Mouse (Mus musculus) telencephalon, adult 2 months (tissue): ENCODE measurements around the gene Lamb1.

Source experiments
- DNase-seq: peaks from one replicate; pipeline ENCODE4 v3.0.0-alpha.2; 2011; ENCODE audit warnings: low read depth, low spot score

Lamb1 gene

DNA sequence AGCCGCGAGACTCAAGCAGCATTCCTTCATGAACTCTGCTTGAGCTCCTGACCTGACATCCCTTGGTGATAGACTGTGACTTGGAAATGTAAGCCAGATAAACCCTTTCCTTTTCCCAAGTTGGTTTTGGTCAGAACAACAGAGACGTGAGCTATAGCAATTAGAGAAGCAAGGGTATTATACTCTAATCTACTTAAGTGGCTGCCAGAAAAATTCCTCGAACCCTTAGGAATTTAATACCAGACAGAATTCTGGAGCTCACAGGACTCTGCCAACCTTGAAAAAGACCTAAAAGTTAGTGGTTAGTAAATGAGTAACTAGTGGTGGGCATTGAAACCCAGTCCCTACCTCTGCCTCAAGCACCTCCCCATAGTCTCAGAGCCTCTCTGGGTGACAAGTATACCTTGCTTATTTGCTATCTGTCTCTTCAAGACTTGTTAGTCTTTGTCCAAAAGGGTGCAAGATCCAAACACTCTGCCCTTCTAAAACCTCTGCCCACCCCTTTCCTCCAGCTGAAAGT lies 18.6 kb downstream of the Lamb1 start:
- no peak for DNase-seq

DNA sequence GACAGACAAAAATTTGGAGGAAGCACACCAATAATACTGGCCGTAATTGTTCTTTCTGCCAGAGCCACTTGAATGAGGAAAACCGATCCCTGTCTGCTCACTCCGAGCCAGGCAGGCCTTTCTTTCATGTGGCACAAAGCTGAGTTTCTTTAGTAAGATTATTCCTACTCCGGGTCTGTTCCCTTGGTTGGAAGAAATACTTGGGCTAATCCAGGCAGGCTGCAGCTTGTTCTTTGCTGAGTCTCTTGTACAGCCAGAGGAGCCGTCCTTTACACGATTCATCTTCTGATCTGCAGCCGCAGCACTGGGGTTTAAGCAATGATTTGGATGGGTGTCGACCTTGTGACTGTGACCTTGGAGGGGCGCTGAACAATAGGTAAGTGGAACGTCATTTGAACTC lies 24.0 kb downstream of the Lamb1 start:
- DNase-seq = no peak

- DNase-seq = no peak
Measured at GRCm38 (mm10) chr12:31290951-31291350, 25.9 kb downstream of the Lamb1 start.

DNA sequence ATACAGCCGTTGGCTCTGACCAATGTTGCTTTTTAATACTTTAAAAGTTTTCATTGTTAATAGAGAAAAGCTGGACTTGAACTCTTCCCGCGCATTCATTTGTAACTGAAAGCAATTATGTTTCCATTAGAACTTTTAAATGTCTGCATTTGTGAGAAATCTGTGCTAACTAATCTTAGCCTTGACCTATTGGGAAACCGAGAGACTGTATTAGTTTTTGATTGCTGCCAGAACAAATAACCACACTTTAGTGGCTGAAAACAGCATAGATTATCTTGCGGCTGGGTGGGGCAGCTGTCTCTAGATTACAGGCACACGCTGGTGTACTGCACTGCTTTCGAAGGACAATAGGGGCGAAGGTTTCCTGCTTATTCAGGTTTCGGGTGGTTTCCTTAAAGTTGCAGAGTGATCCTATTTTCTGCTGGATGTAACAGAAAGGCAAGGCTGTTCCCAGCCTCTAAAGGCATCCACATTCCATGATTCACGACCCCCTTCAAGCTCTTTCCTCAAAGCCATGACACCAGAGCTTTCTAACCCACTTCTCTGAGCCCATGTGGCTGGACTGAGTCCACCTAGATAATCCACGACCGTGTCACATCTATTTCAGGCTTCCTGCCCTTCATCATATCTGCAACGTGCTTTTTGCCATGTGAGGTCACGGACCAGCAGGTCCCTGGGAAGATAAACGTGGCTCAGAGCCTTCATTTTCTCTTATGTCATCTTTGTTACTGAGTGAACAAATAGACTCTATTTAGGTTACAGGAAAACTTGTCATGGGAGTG lies 28.5 kb downstream of the Lamb1 start:
- no peak for DNase-seq

- no peak for DNase-seq
Measured at GRCm38 (mm10) chr12:31294526-31294925, 29.5 kb downstream of the Lamb1 start.

DNA sequence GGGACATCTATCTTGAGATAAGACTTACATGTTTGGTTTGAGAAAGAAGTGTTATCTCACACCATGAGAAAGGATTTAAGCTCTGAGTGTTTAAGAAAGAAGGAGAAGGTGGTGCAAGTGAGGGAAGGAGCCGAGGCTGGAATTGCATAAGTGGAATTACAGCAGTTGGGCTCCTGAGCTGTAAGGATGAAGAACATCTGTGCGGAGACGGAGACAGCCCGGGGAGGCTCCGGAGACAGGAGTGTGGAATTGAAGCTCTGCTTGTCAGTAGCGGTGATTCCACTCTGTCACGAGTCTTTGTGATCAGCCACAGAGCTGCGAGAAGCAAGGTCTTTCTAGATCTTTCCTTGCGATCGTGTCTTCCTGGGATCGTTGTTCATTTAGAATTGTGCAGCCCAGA lies 30.0 kb downstream of the Lamb1 start:
- no peak for DNase-seq

DNA sequence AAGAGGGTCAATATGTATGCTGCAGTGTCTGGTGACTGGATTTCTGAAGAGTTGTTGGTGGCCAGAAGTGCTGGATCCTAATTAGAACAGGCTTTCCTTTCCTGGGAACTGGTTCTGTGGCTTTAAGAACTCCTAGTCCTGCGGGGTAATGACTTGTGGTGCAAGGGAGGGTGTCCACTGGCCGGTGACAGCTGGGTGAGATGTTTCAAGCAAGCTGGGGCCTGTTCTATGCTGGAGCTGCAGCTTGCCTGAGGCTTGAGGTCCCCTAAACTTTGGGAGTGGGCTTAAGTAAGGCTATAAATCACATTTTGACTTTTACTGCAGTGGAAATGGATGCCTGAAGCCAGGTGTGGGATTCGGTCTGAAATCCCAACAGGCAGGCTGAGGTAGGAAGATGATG lies 30.5 kb downstream of the Lamb1 start:
- no peak for DNase-seq

GRCm38 (mm10) chr12:31296097-31296496 lies 31.1 kb downstream of the Lamb1 start:
- DNase-seq = no peak

GRCm38 (mm10) chr12:31298122-31298521 lies 33.1 kb downstream of the Lamb1 start:
- no peak for DNase-seq

DNA sequence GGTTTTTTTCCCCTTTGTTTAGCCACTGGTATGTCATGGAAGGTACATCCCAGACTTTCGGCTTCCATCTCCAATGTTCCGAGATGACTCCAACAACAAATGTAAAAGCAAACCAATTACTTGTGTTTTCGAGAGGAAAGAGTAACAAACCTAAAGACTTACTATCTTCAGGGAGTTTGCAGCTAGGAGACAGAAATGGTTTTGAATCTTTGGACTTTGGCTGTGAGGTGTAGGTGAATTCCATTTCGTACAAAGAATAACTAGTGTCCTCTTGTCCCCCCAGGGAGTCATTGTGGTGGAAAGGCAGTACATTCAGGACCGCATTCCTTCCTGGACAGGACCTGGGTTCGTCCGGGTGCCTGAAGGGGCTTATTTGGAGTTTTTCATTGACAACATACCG lies 33.5 kb downstream of the Lamb1 start:
- no peak for DNase-seq

DNA sequence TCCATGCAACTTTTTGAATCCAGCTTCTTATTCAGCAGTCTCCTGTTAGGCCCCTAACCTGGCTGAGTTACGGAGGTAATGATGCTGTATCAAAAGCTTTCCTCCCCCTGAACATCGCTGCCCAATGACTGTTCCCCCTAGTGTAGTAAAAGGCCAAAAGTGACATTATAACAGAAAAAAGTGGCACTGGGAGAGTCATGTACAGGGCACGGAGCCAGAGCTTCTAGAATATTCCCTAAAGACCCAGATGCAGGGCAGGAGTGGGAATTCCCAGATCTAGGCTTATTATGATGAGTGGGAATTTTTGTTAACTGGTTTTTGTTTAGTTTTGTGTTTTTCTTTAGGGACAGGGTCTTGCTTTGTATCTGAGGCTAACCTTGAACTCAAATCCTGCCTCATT lies 34.1 kb downstream of the Lamb1 start:
- DNase-seq = no peak

DNA sequence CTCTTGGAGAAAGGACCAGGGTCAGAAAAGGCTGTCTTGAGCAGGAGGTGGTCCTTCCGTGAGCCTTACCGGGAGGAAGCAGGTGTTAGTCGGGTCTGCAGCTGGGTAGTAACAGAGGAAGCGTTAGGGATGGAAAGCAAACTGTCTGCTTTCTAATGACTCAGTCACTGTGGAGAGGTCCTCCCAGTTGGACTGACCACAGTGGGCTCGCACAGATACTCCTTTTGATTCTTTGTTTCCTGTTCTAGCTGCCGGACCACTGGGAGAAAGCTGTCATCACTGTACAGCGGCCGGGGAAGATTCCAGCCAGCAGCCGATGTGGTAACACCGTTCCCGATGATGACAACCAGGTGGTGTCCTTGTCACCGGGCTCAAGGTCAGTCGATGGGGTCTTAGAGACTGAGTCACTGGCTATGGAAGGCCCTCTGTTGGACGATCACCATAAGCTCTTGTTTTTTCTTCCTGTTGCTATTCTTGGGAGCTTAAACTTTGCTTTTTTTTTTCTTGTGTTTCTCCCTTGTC lies 34.7 kb downstream of the Lamb1 start:
- DNase-seq = no peak

GRCm38 (mm10) chr12:31300276-31300675 lies 35.2 kb downstream of the Lamb1 start:
- DNase-seq = no peak

DNA sequence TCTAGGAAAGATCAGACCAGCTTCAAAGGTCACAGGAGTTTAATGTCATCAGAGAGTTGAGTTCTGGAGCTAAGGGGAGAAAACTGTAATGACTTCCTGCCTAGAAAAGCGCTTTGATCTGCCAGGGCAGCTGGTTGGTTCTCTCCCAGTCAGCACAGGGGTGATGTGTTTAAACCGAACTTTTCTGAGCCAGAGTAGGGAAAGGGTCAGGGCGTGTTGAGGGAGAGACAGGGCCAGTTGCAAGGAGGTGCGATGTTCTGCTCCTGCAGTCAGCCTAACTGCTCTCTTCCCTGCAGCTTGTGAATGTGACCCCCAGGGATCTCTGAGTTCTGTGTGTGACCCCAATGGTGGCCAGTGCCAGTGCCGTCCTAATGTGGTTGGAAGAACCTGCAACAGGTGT lies 37.2 kb downstream of the Lamb1 start:
- DNase-seq = no peak

- no peak for DNase-seq
Measured at GRCm38 (mm10) chr12:31302766-31303511, 37.9 kb downstream of the Lamb1 start.

GRCm38 (mm10) chr12:31306075-31306675 lies 41.1 kb downstream of the Lamb1 start:
- DNase-seq = no peak

- no peak for DNase-seq
Measured at GRCm38 (mm10) chr12:31307011-31307410, 42.0 kb downstream of the Lamb1 start.

DNA sequence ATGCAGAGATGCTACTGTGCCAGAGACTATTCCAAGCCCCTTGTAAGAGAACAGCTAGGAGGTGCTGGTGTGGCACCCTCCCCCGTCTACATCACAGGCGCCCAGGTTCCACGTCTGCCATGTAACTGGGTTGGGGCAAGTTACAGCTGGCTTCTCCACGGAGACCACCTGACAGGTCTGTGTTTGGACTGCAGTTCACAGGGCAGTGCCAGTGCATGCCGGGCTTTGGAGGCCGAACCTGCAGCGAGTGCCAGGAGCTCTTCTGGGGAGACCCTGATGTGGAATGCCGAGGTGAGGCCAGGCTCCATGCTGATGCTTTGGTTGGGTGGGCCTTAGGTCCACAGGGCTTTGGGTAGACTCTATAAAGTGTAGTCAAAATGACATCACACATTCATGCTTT lies 42.7 kb downstream of the Lamb1 start:
- no peak for DNase-seq

GRCm38 (mm10) chr12:31310687-31311086 lies 45.7 kb downstream of the Lamb1 start:
- no peak for DNase-seq

- no peak for DNase-seq
Measured at GRCm38 (mm10) chr12:31311671-31312265, 46.7 kb downstream of the Lamb1 start.

DNA sequence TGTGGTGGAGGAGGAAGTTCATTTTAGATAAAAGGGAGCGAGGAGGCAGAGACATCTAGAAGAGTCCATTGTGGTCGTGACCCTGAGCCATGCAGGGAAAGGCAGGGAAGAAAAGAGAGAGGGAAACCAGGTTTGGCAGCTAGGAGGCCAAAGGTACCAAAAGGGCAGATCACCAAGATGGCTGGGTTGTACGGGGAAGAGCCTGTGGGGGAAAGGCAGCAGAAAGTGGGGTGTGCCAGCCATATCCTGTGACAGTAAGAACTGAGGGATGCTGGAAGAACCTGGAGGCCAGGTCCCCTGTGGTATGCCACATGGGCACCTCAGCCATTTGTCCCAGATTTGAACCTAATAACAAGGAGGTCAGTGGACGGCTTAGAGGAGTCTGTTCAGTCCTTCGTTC lies 47.2 kb downstream of the Lamb1 start:
- no peak for DNase-seq

DNA sequence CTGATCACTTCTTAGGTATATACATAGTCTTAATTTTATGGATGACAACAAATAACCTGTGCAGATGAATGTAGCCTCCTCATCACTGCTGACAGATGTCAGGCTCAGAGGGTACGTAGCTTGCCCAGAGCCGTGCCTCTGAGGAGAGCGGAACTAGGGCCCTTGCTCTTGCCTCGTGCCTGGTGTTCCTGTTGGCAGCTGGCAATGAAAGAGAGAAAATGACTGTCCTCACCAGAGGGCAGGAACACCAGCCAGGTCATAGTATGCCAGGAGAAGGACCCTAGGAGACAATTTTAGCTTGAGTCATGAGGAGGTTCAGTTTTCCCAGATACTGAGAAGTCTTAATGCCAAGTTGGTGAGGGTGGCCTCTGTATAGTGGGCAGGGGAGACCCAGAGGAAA lies 48.1 kb downstream of the Lamb1 start:
- no peak for DNase-seq
